Mouse (Mus musculus): ENCODE results near the gene Rps18. TPM values are rescaled to one million over a fixed set of nuclear protein-coding genes. Genes with fewer than 3 reads are reported as not detected.

Gene Rps18
- polyA plus RNA-seq, 1 experiment: 320 TPM

- DNase-seq: peak in 1 of 2 experiments; percentile 17
- Histone ChIP-seq H3K4me1 (ENCODE audit: control insufficient read depth, insufficient read depth, low read length) (peaks cover 13% of the 10 kb centered on the region), H3K27me3 (ENCODE audit: control insufficient read depth, insufficient read depth, low read length) (no peaks in the 10 kb centered on the region), H3K27ac (ENCODE audit: insufficient read depth, low read length) (peak overlapping the region; percentile 4), H3K4me3 (replicated peaks; ENCODE audit: insufficient read depth, low read depth, low read length) (peak overlapping the region; percentile 50)
- TF ChIP-seq POLR2A (IDR thresholded peaks at IDR 0.05; ENCODE audit: borderline replicate concordance, insufficient read depth, low read length) (no peak), CTCF (IDR thresholded peaks at IDR 0.05; ENCODE audit: borderline replicate concordance, insufficient read depth, low read depth, low read length) (no peak)
- WGBS: 1% methylated on average over 57 of the region's 57 CpGs
Observed at GRCm38 (mm10) chr17:33977861-33978557, 22.2 kb upstream of the Rps18 start.

GRCm38 (mm10) chr17:33973572-33973971 is 17.8 kb upstream of the Rps18 start:
- Histone ChIP-seq H3K27ac (ENCODE audit: insufficient read depth, low read length) (no peak overlapping the region), H3K4me3 (replicated peaks; ENCODE audit: insufficient read depth, low read depth, low read length) (no peak overlapping the region), H3K27me3 (ENCODE audit: control insufficient read depth, insufficient read depth, low read length) (no peaks in the 10 kb centered on the region), H3K4me1 (ENCODE audit: control insufficient read depth, insufficient read depth, low read length) (no peaks in the 10 kb centered on the region)
- DNase-seq: no peak
- 69% methylated on average over 3 of the region's 3 CpGs for WGBS
- TF ChIP-seq POLR2A (IDR thresholded peaks at IDR 0.05; ENCODE audit: borderline replicate concordance, insufficient read depth, low read length) (no peak), CTCF (IDR thresholded peaks at IDR 0.05; ENCODE audit: borderline replicate concordance, insufficient read depth, low read depth, low read length) (no peak)

- WGBS: 3% methylated on average over 1 of the region's 1 CpGs
- Histone ChIP-seq H3K4me1 (ENCODE audit: control insufficient read depth, insufficient read depth, low read length) (no peaks in the 10 kb centered on the region), H3K27ac (ENCODE audit: insufficient read depth, low read length) (no peak overlapping the region), H3K27me3 (ENCODE audit: control insufficient read depth, insufficient read depth, low read length) (no peaks in the 10 kb centered on the region), H3K4me3 (replicated peaks; ENCODE audit: insufficient read depth, low read depth, low read length) (no peak overlapping the region)
- TF ChIP-seq CTCF (IDR thresholded peaks at IDR 0.05; ENCODE audit: borderline replicate concordance, insufficient read depth, low read depth, low read length) (no peak), POLR2A (IDR thresholded peaks at IDR 0.05; ENCODE audit: borderline replicate concordance, insufficient read depth, low read length) (no peak)
- no peak for DNase-seq
Observed at GRCm38 (mm10) chr17:33972691-33973090, 16.9 kb upstream of the Rps18 start.

- Histone ChIP-seq H3K4me3 (replicated peaks; ENCODE audit: insufficient read depth, low read depth, low read length) (no peak overlapping the region), H3K4me1 (ENCODE audit: control insufficient read depth, insufficient read depth, low read length) (no peaks in the 10 kb centered on the region), H3K27ac (ENCODE audit: insufficient read depth, low read length) (no peak overlapping the region), H3K27me3 (ENCODE audit: control insufficient read depth, insufficient read depth, low read length) (no peaks in the 10 kb centered on the region)
- no peak for DNase-seq
- TF ChIP-seq POLR2A (IDR thresholded peaks at IDR 0.05; ENCODE audit: borderline replicate concordance, insufficient read depth, low read length) (no peak), CTCF (IDR thresholded peaks at IDR 0.05; ENCODE audit: borderline replicate concordance, insufficient read depth, low read depth, low read length) (peak; percentile 11; the same call in 1 of the 2 replicates)
- WGBS: 77% methylated on average over 4 of the region's 4 CpGs
Observed at GRCm38 (mm10) chr17:33969394-33969793, 13.6 kb upstream of the Rps18 start.

- WGBS: 28% methylated on average over 5 of the region's 5 CpGs
- no peak for TF ChIP-seq POLR2A (IDR thresholded peaks at IDR 0.05; ENCODE audit: borderline replicate concordance, insufficient read depth, low read length)
- no peak for TF ChIP-seq CTCF (IDR thresholded peaks at IDR 0.05; ENCODE audit: borderline replicate concordance, insufficient read depth, low read depth, low read length)
- no peak overlapping the region for H3K4me3 ChIP-seq (replicated peaks; ENCODE audit: insufficient read depth, low read depth, low read length)
- H3K27ac ChIP-seq (ENCODE audit: insufficient read depth, low read length): no peak overlapping the region
- H3K27me3 ChIP-seq (ENCODE audit: control insufficient read depth, insufficient read depth, low read length): no peaks in the 10 kb centered on the region
- peak; percentile 7 to 36 for DNase-seq
- no peaks in the 10 kb centered on the region for H3K4me1 ChIP-seq (ENCODE audit: control insufficient read depth, insufficient read depth, low read length)
Observed at GRCm38 (mm10) chr17:33968927-33969326, 13.1 kb upstream of the Rps18 start.

GRCm38 (mm10) chr17:33968489-33968888 is 12.7 kb upstream of the Rps18 start:
- Histone ChIP-seq H3K4me1 (ENCODE audit: control insufficient read depth, insufficient read depth, low read length) (no peaks in the 10 kb centered on the region), H3K27ac (ENCODE audit: insufficient read depth, low read length) (no peak overlapping the region), H3K4me3 (replicated peaks; ENCODE audit: insufficient read depth, low read depth, low read length) (no peak overlapping the region), H3K27me3 (ENCODE audit: control insufficient read depth, insufficient read depth, low read length) (no peaks in the 10 kb centered on the region)
- DNase-seq: peak; percentile 69 to 84
- 2% methylated on average over 9 of the region's 9 CpGs for WGBS
- no peak for TF ChIP-seq POLR2A (IDR thresholded peaks at IDR 0.05; ENCODE audit: borderline replicate concordance, insufficient read depth, low read length)
- TF ChIP-seq CTCF (IDR thresholded peaks at IDR 0.05; ENCODE audit: borderline replicate concordance, insufficient read depth, low read depth, low read length): peak; percentile 92

- Histone ChIP-seq H3K27me3 (ENCODE audit: control insufficient read depth, insufficient read depth, low read length) (no peaks in the 10 kb centered on the region), H3K4me3 (replicated peaks; ENCODE audit: insufficient read depth, low read depth, low read length) (no peak overlapping the region), H3K4me1 (ENCODE audit: control insufficient read depth, insufficient read depth, low read length) (no peaks in the 10 kb centered on the region), H3K27ac (ENCODE audit: insufficient read depth, low read length) (no peak overlapping the region)
- 90% methylated on average over 16 of the region's 16 CpGs for WGBS
- no peak for TF ChIP-seq POLR2A (IDR thresholded peaks at IDR 0.05; ENCODE audit: borderline replicate concordance, insufficient read depth, low read length)
- no peak for TF ChIP-seq CTCF (IDR thresholded peaks at IDR 0.05; ENCODE audit: borderline replicate concordance, insufficient read depth, low read depth, low read length)
- peak in 1 of 2 experiments; percentile 13 for DNase-seq
Observed at GRCm38 (mm10) chr17:33965846-33966550, 10.2 kb upstream of the Rps18 start.

All from cerebellum, adult 2 months (tissue).